Mouse (Mus musculus): ENCODE measurements around the gene Sox5. TPM values are rescaled to one million over a fixed set of nuclear protein-coding genes. Genes with fewer than 3 reads are reported as not detected.

The Sox5 gene
- polyA plus RNA-seq, 1 experiment from 2014 or later: 4.2 TPM

GRCm38 (mm10) chr6:144051316-144051715 lies 730.5 kb downstream of the Sox5 start:
- Histone ChIP-seq H3K36me3 (replicated peaks) (no peaks in the 10 kb centered on the region), H3K9me3 (replicated peaks) (no peaks in the 10 kb centered on the region), H3K4me1 (replicated peaks) (no peaks in the 10 kb centered on the region), H3K27me3 (no peaks in the 10 kb centered on the region), H3K9ac (no peak overlapping the region), H3K4me3 (replicated peaks) (no peak overlapping the region), H3K4me2 (no peak overlapping the region), H3K27ac (replicated peaks) (no peak overlapping the region)
- WGBS (ENCODE audit: insufficient replicate concordance): 74% methylated on average over 5 of the region's 5 CpGs
- ATAC-seq (ENCODE audit: insufficient read depth): no peak

GRCm38 (mm10) chr6:144048201-144048924 lies 733.4 kb downstream of the Sox5 start:
- Histone ChIP-seq H3K27me3 (no peaks in the 10 kb centered on the region), H3K36me3 (replicated peaks) (no peaks in the 10 kb centered on the region), H3K4me2 (no peak overlapping the region), H3K27ac (replicated peaks) (no peak overlapping the region), H3K4me3 (replicated peaks) (no peak overlapping the region), H3K9me3 (replicated peaks) (no peaks in the 10 kb centered on the region), H3K4me1 (replicated peaks) (no peaks in the 10 kb centered on the region), H3K9ac (no peak overlapping the region)
- no peak for ATAC-seq (ENCODE audit: insufficient read depth)
- 55% methylated on average over 3 of the region's 3 CpGs for WGBS (ENCODE audit: insufficient replicate concordance)

- H3K4me3 ChIP-seq (replicated peaks): no peak overlapping the region
- H3K27ac ChIP-seq (replicated peaks): no peak overlapping the region
- ATAC-seq (ENCODE audit: insufficient read depth): no peak
- no peaks in the 10 kb centered on the region for H3K4me1 ChIP-seq (replicated peaks)
- H3K36me3 ChIP-seq (replicated peaks): no peaks in the 10 kb centered on the region
- no peaks in the 10 kb centered on the region for H3K9me3 ChIP-seq (replicated peaks)
- H3K27me3 ChIP-seq: no peaks in the 10 kb centered on the region
- WGBS (ENCODE audit: insufficient replicate concordance): 44% methylated on average over 9 of the region's 9 CpGs
- H3K9ac ChIP-seq: no peak overlapping the region
- H3K4me2 ChIP-seq: no peak overlapping the region
Observed at GRCm38 (mm10) chr6:144045503-144045902, 736.3 kb downstream of the Sox5 start.

GRCm38 (mm10) chr6:144044381-144044780 lies 737.4 kb downstream of the Sox5 start:
- no peaks in the 10 kb centered on the region for H3K36me3 ChIP-seq (replicated peaks)
- WGBS (ENCODE audit: insufficient replicate concordance): 66% methylated on average over 3 of the region's 3 CpGs
- no peak overlapping the region for H3K4me2 ChIP-seq
- no peaks in the 10 kb centered on the region for H3K4me1 ChIP-seq (replicated peaks)
- H3K27ac ChIP-seq (replicated peaks): no peak overlapping the region
- H3K9ac ChIP-seq: no peak overlapping the region
- H3K4me3 ChIP-seq (replicated peaks): no peak overlapping the region
- H3K27me3 ChIP-seq: no peaks in the 10 kb centered on the region
- no peaks in the 10 kb centered on the region for H3K9me3 ChIP-seq (replicated peaks)
- no peak for ATAC-seq (ENCODE audit: insufficient read depth)

GRCm38 (mm10) chr6:144042936-144043335 lies 738.8 kb downstream of the Sox5 start:
- no peak for ATAC-seq (ENCODE audit: insufficient read depth)
- no peaks in the 10 kb centered on the region for H3K27me3 ChIP-seq
- no peaks in the 10 kb centered on the region for H3K4me1 ChIP-seq (replicated peaks)
- no peak overlapping the region for H3K9ac ChIP-seq
- no peak overlapping the region for H3K4me2 ChIP-seq
- H3K4me3 ChIP-seq (replicated peaks): no peak overlapping the region
- no peaks in the 10 kb centered on the region for H3K36me3 ChIP-seq (replicated peaks)
- no peaks in the 10 kb centered on the region for H3K9me3 ChIP-seq (replicated peaks)
- WGBS (ENCODE audit: insufficient replicate concordance): 58% methylated on average over 5 of the region's 5 CpGs
- no peak overlapping the region for H3K27ac ChIP-seq (replicated peaks)

DNA sequence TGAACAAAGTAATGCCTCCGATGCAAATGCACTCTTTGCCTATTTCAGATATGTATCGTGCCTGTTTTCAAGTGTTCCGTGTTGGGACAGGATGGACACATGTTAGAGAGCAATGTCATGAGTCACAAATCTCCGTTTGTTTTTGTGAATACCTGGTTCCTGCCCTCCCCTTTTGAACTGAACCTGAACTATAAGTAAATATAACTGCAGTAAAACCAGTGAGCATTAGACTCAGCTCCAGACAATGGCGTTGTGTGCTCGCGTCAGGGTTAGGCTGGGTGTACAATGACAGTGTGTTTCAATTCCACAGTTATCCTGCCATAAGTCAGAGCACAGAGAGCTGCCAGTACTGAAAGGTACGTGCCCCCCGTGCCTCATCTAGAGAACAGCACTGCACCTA lies 739.8 kb downstream of the Sox5 start:
- Histone ChIP-seq H3K27me3 (no peaks in the 10 kb centered on the region), H3K9ac (no peak overlapping the region), H3K36me3 (replicated peaks) (no peaks in the 10 kb centered on the region), H3K4me1 (replicated peaks) (no peaks in the 10 kb centered on the region), H3K27ac (replicated peaks) (no peak overlapping the region), H3K9me3 (replicated peaks) (no peaks in the 10 kb centered on the region), H3K4me3 (replicated peaks) (no peak overlapping the region), H3K4me2 (no peak overlapping the region)
- ATAC-seq (ENCODE audit: insufficient read depth): no peak
- WGBS (ENCODE audit: insufficient replicate concordance): 66% methylated on average over 9 of the region's 9 CpGs

- H3K4me3 ChIP-seq (replicated peaks): no peak overlapping the region
- H3K36me3 ChIP-seq (replicated peaks): no peaks in the 10 kb centered on the region
- no peak overlapping the region for H3K4me2 ChIP-seq
- H3K9ac ChIP-seq: no peak overlapping the region
- no peaks in the 10 kb centered on the region for H3K27me3 ChIP-seq
- no peak overlapping the region for H3K27ac ChIP-seq (replicated peaks)
- WGBS (ENCODE audit: insufficient replicate concordance): 56% methylated on average over 5 of the region's 5 CpGs
- no peaks in the 10 kb centered on the region for H3K9me3 ChIP-seq (replicated peaks)
- ATAC-seq (ENCODE audit: insufficient read depth): no peak
- H3K4me1 ChIP-seq (replicated peaks): no peaks in the 10 kb centered on the region
Observed at GRCm38 (mm10) chr6:144041188-144041587, 740.6 kb downstream of the Sox5 start.

- H3K9me3 ChIP-seq (replicated peaks): no peaks in the 10 kb centered on the region
- H3K4me3 ChIP-seq (replicated peaks): no peak overlapping the region
- no peak overlapping the region for H3K4me2 ChIP-seq
- no peaks in the 10 kb centered on the region for H3K36me3 ChIP-seq (replicated peaks)
- no peaks in the 10 kb centered on the region for H3K27me3 ChIP-seq
- WGBS (ENCODE audit: insufficient replicate concordance): 76% methylated on average over 7 of the region's 7 CpGs
- no peak overlapping the region for H3K27ac ChIP-seq (replicated peaks)
- no peak overlapping the region for H3K9ac ChIP-seq
- ATAC-seq (ENCODE audit: insufficient read depth): no peak
- no peaks in the 10 kb centered on the region for H3K4me1 ChIP-seq (replicated peaks)
Observed at GRCm38 (mm10) chr6:144040349-144040748, 741.4 kb downstream of the Sox5 start.

GRCm38 (mm10) chr6:144039221-144039620 lies 742.6 kb downstream of the Sox5 start:
- H3K27ac ChIP-seq (replicated peaks): no peak overlapping the region
- no peaks in the 10 kb centered on the region for H3K36me3 ChIP-seq (replicated peaks)
- no peaks in the 10 kb centered on the region for H3K4me1 ChIP-seq (replicated peaks)
- H3K9me3 ChIP-seq (replicated peaks): no peaks in the 10 kb centered on the region
- H3K27me3 ChIP-seq: no peaks in the 10 kb centered on the region
- no peak for ATAC-seq (ENCODE audit: insufficient read depth)
- 59% methylated on average over 7 of the region's 7 CpGs for WGBS (ENCODE audit: insufficient replicate concordance)
- no peak overlapping the region for H3K4me3 ChIP-seq (replicated peaks)
- no peak overlapping the region for H3K9ac ChIP-seq
- no peak overlapping the region for H3K4me2 ChIP-seq

GRCm38 (mm10) chr6:144033191-144033590 lies 748.6 kb downstream of the Sox5 start:
- H3K36me3 ChIP-seq (replicated peaks): no peaks in the 10 kb centered on the region
- H3K9ac ChIP-seq: no peak overlapping the region
- H3K4me2 ChIP-seq: no peak overlapping the region
- WGBS (ENCODE audit: insufficient replicate concordance): 58% methylated on average over 2 of the region's 2 CpGs
- no peak overlapping the region for H3K4me3 ChIP-seq (replicated peaks)
- H3K27me3 ChIP-seq: no peaks in the 10 kb centered on the region
- ATAC-seq (ENCODE audit: insufficient read depth): no peak
- no peak overlapping the region for H3K27ac ChIP-seq (replicated peaks)
- H3K9me3 ChIP-seq (replicated peaks): no peaks in the 10 kb centered on the region
- no peaks in the 10 kb centered on the region for H3K4me1 ChIP-seq (replicated peaks)

DNA sequence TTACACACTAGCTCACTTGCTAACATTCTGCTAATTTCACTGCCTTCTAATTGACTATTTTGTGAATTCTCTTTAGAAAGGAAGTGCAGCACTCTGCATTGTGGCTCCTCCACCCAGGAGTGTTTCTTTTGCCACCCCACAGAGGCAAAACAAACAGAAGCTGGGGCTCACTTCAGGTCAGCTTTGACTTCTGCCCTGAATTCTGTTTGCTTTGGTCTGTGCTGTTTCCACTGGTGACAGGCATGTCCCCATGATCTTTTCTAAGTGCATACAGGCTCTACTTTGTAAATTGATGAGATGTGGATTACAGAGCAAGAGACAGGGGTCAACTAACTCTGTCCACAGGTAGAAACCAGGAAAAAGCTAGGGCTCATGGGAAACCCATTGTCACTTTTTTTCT lies 764.8 kb downstream of the Sox5 start:
- no peak overlapping the region for H3K4me3 ChIP-seq (replicated peaks)
- H3K9me3 ChIP-seq (replicated peaks): no peaks in the 10 kb centered on the region
- 0 out of 2 replicates have a peak, but pooled peaks cover 2% of the 10 kb centered on the region for H3K4me1 ChIP-seq (replicated peaks)
- H3K36me3 ChIP-seq (replicated peaks): no peaks in the 10 kb centered on the region
- H3K27me3 ChIP-seq: no peaks in the 10 kb centered on the region
- H3K27ac ChIP-seq (replicated peaks): no peak overlapping the region
- H3K9ac ChIP-seq: no peak overlapping the region
- H3K4me2 ChIP-seq: no peak overlapping the region
- ATAC-seq (ENCODE audit: insufficient read depth): peak; percentile 42

DNA sequence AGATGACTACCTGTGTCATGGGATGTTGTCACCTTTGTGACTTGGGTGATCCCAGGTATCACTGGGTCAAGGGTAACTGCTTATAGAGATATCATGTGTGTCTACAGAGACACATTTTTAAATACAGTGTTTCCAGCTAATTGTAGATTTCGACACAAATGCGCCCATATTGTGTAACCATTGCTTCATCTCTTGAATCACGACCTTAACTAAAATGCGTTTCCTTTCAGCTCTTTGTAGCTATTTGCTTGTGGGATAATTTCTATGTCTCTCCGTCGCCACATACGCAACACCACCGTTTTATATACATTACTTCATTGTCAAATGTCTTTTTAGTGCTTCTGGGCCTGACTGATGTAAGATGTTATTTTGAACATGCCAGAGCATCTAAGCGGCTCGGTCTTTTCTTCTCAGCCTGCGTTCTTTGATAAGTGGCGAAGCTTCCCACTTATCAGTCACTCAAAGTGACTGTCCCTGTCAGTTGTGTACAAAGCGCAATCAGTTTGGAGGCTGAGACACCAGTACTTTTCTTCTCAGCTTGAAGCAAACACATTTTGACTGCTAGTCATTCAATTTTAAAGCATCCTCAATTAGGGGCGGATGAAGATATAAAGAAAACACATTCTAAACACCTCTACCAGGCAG lies 769.8 kb downstream of the Sox5 start:
- no peaks in the 10 kb centered on the region for H3K9me3 ChIP-seq (replicated peaks)
- WGBS (ENCODE audit: insufficient replicate concordance): 50% methylated on average over 14 of the region's 14 CpGs

More for the DNA sequence above, 769.8 kb downstream of the Sox5 start:
- Histone ChIP-seq H3K4me2 (no peak overlapping the region), H3K9ac (no peak overlapping the region), H3K27me3 (no peaks in the 10 kb centered on the region), H3K4me1 (replicated peaks) (0 out of 2 replicates have a peak, but pooled peaks cover 5% of the 10 kb centered on the region), H3K27ac (replicated peaks) (no peak overlapping the region), H3K4me3 (replicated peaks) (no peak overlapping the region), H3K36me3 (replicated peaks) (no peaks in the 10 kb centered on the region)
- ATAC-seq (ENCODE audit: insufficient read depth): no peak

Measured in liver, embryonic 15.5 days (tissue).